In genomic region chr5:30578445-30579080, GRCm38 (mm10) we compare ENCODE assay signal across 23 mouse cellular contexts. TPM values are rescaled to one million over a fixed set of nuclear protein-coding genes. Genes with fewer than 3 reads are reported as not detected.
DNase-seq lines count a peak whose midpoint lies in the region; ATAC-seq and TF ChIP-seq lines count a peak whose summit lies in the region.
"Had no signal": no experiment of that assay in that cellular context is flagged by ENCODE, and none has a peak within 500 bp of the region (broad histone marks: within the 10 kb centered on the region; RNA-seq: fewer than 3 reads in every experiment).

No protein-coding gene starts in this region.

- H3K4me2 ChIP-seq in heart, postnatal 0 days (ENCODE audit: low read depth, low read length) = no peak overlapping the region
- H3K4me2 ChIP-seq: liver, embryonic 15.5 days; neural tube, embryonic 15.5 days had no signal

- peak overlapping the region; percentile 87 for H3K27ac ChIP-seq in heart, embryonic 10.5 days
- H3K27ac ChIP-seq in heart, postnatal 0 days (ENCODE audit: low read depth) = peak overlapping the region; percentile 86
- H3K27ac ChIP-seq: hindbrain, postnatal 0 days; liver, embryonic 15.5 days; neural tube, embryonic 15.5 days had no signal

- no peaks in the 10 kb centered on the region for H3K27me3 ChIP-seq in heart, embryonic 10.5 days (ENCODE audit: insufficient read depth, poor library complexity, severe bottlenecking)
- H3K27me3 ChIP-seq in heart, postnatal 0 days (ENCODE audit: control insufficient read depth, insufficient read depth, low read length) = no peaks in the 10 kb centered on the region
- H3K27me3 ChIP-seq: neural tube, embryonic 15.5 days had no signal

- H3K9ac ChIP-seq in heart, postnatal 0 days (replicated peaks; ENCODE audit: low read depth, low read length) = no peak overlapping the region
- H3K9ac ChIP-seq: liver, embryonic 15.5 days; neural tube, embryonic 15.5 days had no signal

- no peaks in the 10 kb centered on the region for H3K9me3 ChIP-seq in heart, embryonic 10.5 days
- H3K9me3 ChIP-seq in heart, postnatal 0 days (replicated peaks; ENCODE audit: control insufficient read depth, low read length) = no peaks in the 10 kb centered on the region
- H3K9me3 ChIP-seq: liver, embryonic 15.5 days; neural tube, embryonic 15.5 days had no signal

- WGBS in heart, embryonic 10.5 days = 40% methylated on average over 6 of the region's 6 CpGs
- whole genome bisulfite sequencing in heart, postnatal 0 days = 51% methylated on average over 6 of the region's 6 CpGs

- no peak for ATAC-seq in heart, postnatal 0 days (ENCODE audit: insufficient read depth, low read depth)

- H3K4me3 ChIP-seq in heart, embryonic 10.5 days = no peak overlapping the region
- no peak overlapping the region for H3K4me3 ChIP-seq in heart, postnatal 0 days (ENCODE audit: low read depth, low read length)
- H3K4me3 ChIP-seq: liver, embryonic 15.5 days; myocyte; neural tube, embryonic 15.5 days had no signal

- no peaks in the 10 kb centered on the region for H3K36me3 ChIP-seq in heart, embryonic 10.5 days
- no peaks in the 10 kb centered on the region for H3K36me3 ChIP-seq in heart, postnatal 0 days (replicated peaks; ENCODE audit: control insufficient read depth, insufficient read depth, low read length)
- H3K36me3 ChIP-seq: liver, embryonic 15.5 days; neural tube, embryonic 15.5 days had no signal

- no peak for TF ChIP-seq CTCF in heart, postnatal 0 days (IDR thresholded peaks at IDR 0.05; ENCODE audit: low read depth)

- TF ChIP-seq EP300 in heart, postnatal 0 days (IDR thresholded peaks at IDR 0.05; ENCODE audit: low read depth) = no peak

- peaks cover 54% of the 10 kb centered on the region for H3K4me1 ChIP-seq in heart, embryonic 10.5 days
- peaks cover 61% of the 10 kb centered on the region for H3K4me1 ChIP-seq in heart, postnatal 0 days (ENCODE audit: control insufficient read depth, insufficient read depth)
- H3K4me1 ChIP-seq: neural tube, embryonic 15.5 days had no signal

- DNase-seq in cerebellum, adult 11-12 months = peak; percentile 49
- DNase-seq in cerebellum, adult 9-11 months = no peak
- no peak for DNase-seq in heart, embryonic 10.5 days (ENCODE audit: low spot score)
- DNase-seq in heart, adult 8-10 months (ENCODE audit: low spot score) = no peak
- DNase-seq in ovary, postnatal 36 days (ENCODE audit: low spot score) = peak; percentile 39
- DNase-seq in ovary, postnatal 14 days (ENCODE audit: low spot score) = no peak
- DNase-seq in heart, postnatal 0 days (ENCODE audit: low spot score) = no peak
- DNase-seq in adipocyte (ENCODE audit: low spot score) = no peak
- DNase-seq: kidney, adult 11 months; kidney, postnatal 14 days; midbrain, embryonic 14.5 days; spleen, adult 18-20 months; thymus, adult 18-20 months had no signal

RNA-seq across cellular contexts. Expression of gene Kcnk3, which starts 9.4 kb away (rescaled TPM):
- 17.0 and 34.2 TPM in 2 replicates for polyA plus RNA-seq in heart, embryonic 10.5 days (2016; fragmentation: Nextera tagmentation; extraction: Ambion mirVana)
- total RNA-seq in heart, adult 8-10 months (2022) = 100 to 1,000 TPM; 268 to 282 (median 276) TPM
- total RNA-seq in heart, postnatal 0 days (2014; rRNA removed; ENCODE audit: low replicate concordance) = 55.5 and 70.0 TPM in 2 replicates
- 36.4 and 45.3 TPM in 2 replicates for polyA plus RNA-seq in heart, postnatal 0 days (2015; fragmentation: Nextera tagmentation; extraction: Ambion mirVana)
- total RNA-seq: megakaryocyte progenitor cell, adult 5-6 weeks had no signal

RNA-seq across cellular contexts. Expression of gene Cib4, which starts 32.9 kb away (rescaled TPM):
- not detected in 2 replicates for polyA plus RNA-seq in heart, embryonic 10.5 days (2016; fragmentation: Nextera tagmentation; extraction: Ambion mirVana)
- total RNA-seq in heart, adult 8-10 months (2022) = not detected
- total RNA-seq in heart, postnatal 0 days (2014; rRNA removed; ENCODE audit: low replicate concordance) = not detected in 2 replicates
- polyA plus RNA-seq in heart, postnatal 0 days (2015; fragmentation: Nextera tagmentation; extraction: Ambion mirVana) = not detected in 2 replicates
- total RNA-seq: gastrocnemius, adult 8-10 months; heart, postnatal 10 days; hindbrain, postnatal 0 days; left cerebral cortex, postnatal 10 days; megakaryocyte progenitor cell, adult 5-6 weeks had no signal
- polyA plus RNA-seq: forebrain, embryonic 16.5 days; hindbrain, postnatal 0 days; liver, embryonic 15.5 days; midbrain, embryonic 14.5 days; myocyte; neural tube, embryonic 15.5 days; stomach, embryonic 14.5 days had no signal

Comparison
In these comparisons a context has a peak if more than half of its experiments do, and no peak if none do; other contexts are left out.
1. DNase-seq: peak in cerebellum, adult 11-12 months (single experiment) and ovary, postnatal 36 days (single experiment); none in cerebellum, adult 9-11 months (single experiment), heart, embryonic 10.5 days (single experiment), heart, adult 8-10 months (single experiment), ovary, postnatal 14 days (single experiment), heart, postnatal 0 days (single experiment) and adipocyte (single experiment).